Mouse (Mus musculus): ENCODE measurements at regions not wholly inside any gene's neighbourhood (a gene's known extent, or its start where the extent isn't known, plus 50 kb on each side); places are given as distances from the start of the nearest gene placed in this dataset.
A peak's percentile ranks its signal among the peaks of the same experiment; 100 is the strongest.

GRCm38 (mm10) chr6:31011407-31012020, 52.6 kb upstream of the Klf14 start:
- H3K4me3 ChIP-seq (ENCODE audit: low read length), result no peak overlapping the region
- 15% methylated on average over 4 of the region's 4 CpGs for WGBS
- peak; percentile 92 for ATAC-seq (ENCODE audit: low read depth)
- H3K9me3 ChIP-seq (ENCODE audit: control insufficient read depth, low read length), result no peaks in the 10 kb centered on the region; the same call in 1 of the 2 replicates
- peaks cover 19% of the 10 kb centered on the region for H3K4me1 ChIP-seq (replicated peaks; ENCODE audit: control insufficient read depth, insufficient read depth, low read length)
- no peak overlapping the region for H3K9ac ChIP-seq (ENCODE audit: low read length)
- H3K36me3 ChIP-seq (ENCODE audit: control insufficient read depth, insufficient read depth, low read length), result no peaks in the 10 kb centered on the region
- H3K27ac ChIP-seq (ENCODE audit: low read length), result peak overlapping the region; percentile 55
- H3K27me3 ChIP-seq (ENCODE audit: control insufficient read depth, insufficient read depth, low read depth, low read length), result no peaks in the 10 kb centered on the region
- H3K4me2 ChIP-seq (ENCODE audit: low read depth, low read length), result peak overlapping the region; percentile 6; the same call in 1 of the 2 replicates

GRCm38 (mm10) chr6:31016566-31016965, 57.7 kb upstream of the Klf14 start:
- H3K4me3 ChIP-seq (ENCODE audit: low read length), result no peak overlapping the region
- H3K9ac ChIP-seq (ENCODE audit: low read length), result no peak overlapping the region
- no peak overlapping the region for H3K4me2 ChIP-seq (ENCODE audit: low read depth, low read length)
- H3K4me1 ChIP-seq (replicated peaks; ENCODE audit: control insufficient read depth, insufficient read depth, low read length), result peaks cover 9% of the 10 kb centered on the region
- no peak overlapping the region for H3K27ac ChIP-seq (ENCODE audit: low read length)
- ATAC-seq (ENCODE audit: low read depth), result no peak
- H3K27me3 ChIP-seq (ENCODE audit: control insufficient read depth, insufficient read depth, low read depth, low read length), result no peaks in the 10 kb centered on the region
- H3K36me3 ChIP-seq (ENCODE audit: control insufficient read depth, insufficient read depth, low read length), result no peaks in the 10 kb centered on the region
- WGBS, result 37% methylated on average over 7 of the region's 7 CpGs
- H3K9me3 ChIP-seq (ENCODE audit: control insufficient read depth, low read length), result no peaks in the 10 kb centered on the region; the same call in 1 of the 2 replicates

- 75% methylated on average over 5 of the region's 5 CpGs for WGBS
- H3K9me3 ChIP-seq (ENCODE audit: control insufficient read depth, low read length), result no peaks in the 10 kb centered on the region
- H3K4me3 ChIP-seq (ENCODE audit: low read length), result no peak overlapping the region
- no peaks in the 10 kb centered on the region; the same call in 1 of the 2 replicates for H3K4me1 ChIP-seq (replicated peaks; ENCODE audit: control insufficient read depth, insufficient read depth, low read length)
- H3K27ac ChIP-seq (ENCODE audit: low read length), result no peak overlapping the region
- no peak for ATAC-seq (ENCODE audit: low read depth)
- H3K27me3 ChIP-seq (ENCODE audit: control insufficient read depth, insufficient read depth, low read depth, low read length), result no peaks in the 10 kb centered on the region
- H3K9ac ChIP-seq (ENCODE audit: low read length), result no peak overlapping the region
- H3K36me3 ChIP-seq (ENCODE audit: control insufficient read depth, insufficient read depth, low read length), result no peaks in the 10 kb centered on the region
- no peak overlapping the region for H3K4me2 ChIP-seq (ENCODE audit: low read depth, low read length)
Measured at GRCm38 (mm10) chr6:31021776-31022175, 62.9 kb upstream of the Klf14 start.

- H3K9me3 ChIP-seq (ENCODE audit: control insufficient read depth, low read length), result no peaks in the 10 kb centered on the region
- ATAC-seq (ENCODE audit: low read depth), result no peak
- no peak overlapping the region for H3K27ac ChIP-seq (ENCODE audit: low read length)
- no peaks in the 10 kb centered on the region for H3K27me3 ChIP-seq (ENCODE audit: control insufficient read depth, insufficient read depth, low read depth, low read length)
- H3K4me1 ChIP-seq (replicated peaks; ENCODE audit: control insufficient read depth, insufficient read depth, low read length), result peaks cover 4% of the 10 kb centered on the region; the same call in 1 of the 2 replicates
- no peak overlapping the region for H3K4me3 ChIP-seq (ENCODE audit: low read length)
- H3K9ac ChIP-seq (ENCODE audit: low read length), result no peak overlapping the region
- no peak overlapping the region for H3K4me2 ChIP-seq (ENCODE audit: low read depth, low read length)
- 77% methylated on average over 9 of the region's 9 CpGs for WGBS
- no peaks in the 10 kb centered on the region for H3K36me3 ChIP-seq (ENCODE audit: control insufficient read depth, insufficient read depth, low read length)
Measured at GRCm38 (mm10) chr6:31029777-31030176, 70.9 kb upstream of the Klf14 start.

GRCm38 (mm10) chr6:31031022-31031421, 72.1 kb upstream of the Klf14 start:
- Histone ChIP-seq H3K27me3 (ENCODE audit: control insufficient read depth, insufficient read depth, low read depth, low read length) (no peaks in the 10 kb centered on the region), H3K4me3 (ENCODE audit: low read length) (no peak overlapping the region), H3K9ac (ENCODE audit: low read length) (no peak overlapping the region), H3K9me3 (ENCODE audit: control insufficient read depth, low read length) (no peaks in the 10 kb centered on the region), H3K27ac (ENCODE audit: low read length) (no peak overlapping the region), H3K36me3 (ENCODE audit: control insufficient read depth, insufficient read depth, low read length) (no peaks in the 10 kb centered on the region), H3K4me2 (ENCODE audit: low read depth, low read length) (no peak overlapping the region), H3K4me1 (replicated peaks; ENCODE audit: control insufficient read depth, insufficient read depth, low read length) (peaks cover 4% of the 10 kb centered on the region; the same call in 1 of the 2 replicates)
- no peak for ATAC-seq (ENCODE audit: low read depth)
- 69% methylated on average over 7 of the region's 7 CpGs for WGBS

GRCm38 (mm10) chr6:31032147-31032546, 73.3 kb upstream of the Klf14 start:
- ATAC-seq (ENCODE audit: low read depth), result no peak
- no peak overlapping the region for H3K4me3 ChIP-seq (ENCODE audit: low read length)
- WGBS, result 82% methylated on average over 4 of the region's 4 CpGs
- no peak overlapping the region for H3K4me2 ChIP-seq (ENCODE audit: low read depth, low read length)
- no peak overlapping the region for H3K9ac ChIP-seq (ENCODE audit: low read length)
- H3K27me3 ChIP-seq (ENCODE audit: control insufficient read depth, insufficient read depth, low read depth, low read length), result no peaks in the 10 kb centered on the region
- H3K36me3 ChIP-seq (ENCODE audit: control insufficient read depth, insufficient read depth, low read length), result no peaks in the 10 kb centered on the region
- H3K4me1 ChIP-seq (replicated peaks; ENCODE audit: control insufficient read depth, insufficient read depth, low read length), result peaks cover 4% of the 10 kb centered on the region; the same call in 1 of the 2 replicates
- H3K27ac ChIP-seq (ENCODE audit: low read length), result no peak overlapping the region
- H3K9me3 ChIP-seq (ENCODE audit: control insufficient read depth, low read length), result no peaks in the 10 kb centered on the region

- Histone ChIP-seq H3K27me3 (ENCODE audit: control insufficient read depth, insufficient read depth, low read depth, low read length) (no peaks in the 10 kb centered on the region), H3K36me3 (ENCODE audit: control insufficient read depth, insufficient read depth, low read length) (no peaks in the 10 kb centered on the region), H3K4me2 (ENCODE audit: low read depth, low read length) (peak overlapping the region; percentile 52), H3K9ac (ENCODE audit: low read length) (peak overlapping the region; percentile 48), H3K4me1 (replicated peaks; ENCODE audit: control insufficient read depth, insufficient read depth, low read length) (peaks cover 4% of the 10 kb centered on the region; the same call in 1 of the 2 replicates), H3K27ac (ENCODE audit: low read length) (no peak overlapping the region), H3K9me3 (ENCODE audit: control insufficient read depth, low read length) (no peaks in the 10 kb centered on the region), H3K4me3 (ENCODE audit: low read length) (no peak overlapping the region; the same call in 1 of the 2 replicates)
- ATAC-seq (ENCODE audit: low read depth), result peak; percentile 85
- WGBS, result 9% methylated on average over 12 of the region's 12 CpGs
Measured at GRCm38 (mm10) chr6:31032980-31033608, 74.2 kb upstream of the Klf14 start.

- Histone ChIP-seq H3K4me3 (ENCODE audit: low read length) (no peak overlapping the region), H3K27me3 (ENCODE audit: control insufficient read depth, insufficient read depth, low read depth, low read length) (no peaks in the 10 kb centered on the region), H3K27ac (ENCODE audit: low read length) (no peak overlapping the region), H3K4me1 (replicated peaks; ENCODE audit: control insufficient read depth, insufficient read depth, low read length) (peaks cover 4% of the 10 kb centered on the region; the same call in 1 of the 2 replicates), H3K36me3 (ENCODE audit: control insufficient read depth, insufficient read depth, low read length) (no peaks in the 10 kb centered on the region), H3K4me2 (ENCODE audit: low read depth, low read length) (no peak overlapping the region), H3K9me3 (ENCODE audit: control insufficient read depth, low read length) (no peaks in the 10 kb centered on the region), H3K9ac (ENCODE audit: low read length) (no peak overlapping the region)
- 56% methylated on average over 10 of the region's 10 CpGs for WGBS
- ATAC-seq (ENCODE audit: low read depth), result no peak
Measured at GRCm38 (mm10) chr6:31034796-31035195, 75.9 kb upstream of the Klf14 start.

- H3K27ac ChIP-seq (ENCODE audit: low read length), result peak overlapping the region; percentile 24; the same call in 1 of the 2 replicates
- H3K27me3 ChIP-seq (ENCODE audit: control insufficient read depth, insufficient read depth, low read depth, low read length), result no peaks in the 10 kb centered on the region
- 55% methylated on average over 20 of the region's 20 CpGs for WGBS
- peak overlapping the region; percentile 16; the same call in 1 of the 2 replicates for H3K4me3 ChIP-seq (ENCODE audit: low read length)
- ATAC-seq (ENCODE audit: low read depth), result peak; percentile 70
- peak overlapping the region; percentile 16 for H3K4me2 ChIP-seq (ENCODE audit: low read depth, low read length)
- H3K9ac ChIP-seq (ENCODE audit: low read length), result peak overlapping the region; percentile 2; the same call in 1 of the 2 replicates
- no peaks in the 10 kb centered on the region for H3K36me3 ChIP-seq (ENCODE audit: control insufficient read depth, insufficient read depth, low read length)
- no peaks in the 10 kb centered on the region for H3K9me3 ChIP-seq (ENCODE audit: control insufficient read depth, low read length)
- peaks cover under 1% of the 10 kb centered on the region; the same call in 1 of the 2 replicates for H3K4me1 ChIP-seq (replicated peaks; ENCODE audit: control insufficient read depth, insufficient read depth, low read length)
Measured at GRCm38 (mm10) chr6:31037801-31038395, 79.0 kb upstream of the Klf14 start.

Data from lung, embryonic 16.5 days (tissue).